Mouse (Mus musculus): ENCODE data around the gene Wls.

Gene Wls

GRCm38 (mm10) chr3:159917328-159918090 is 78.0 kb downstream of the Wls start:
- DNase-seq, result no peak

Measured in kidney, adult 11 months (tissue).